Mouse (Mus musculus): ENCODE measurements around the gene Dcbld1.
"Not testable (repeated sequence)": the region's sequence is repeated elsewhere in the genome, so short reads cannot be mapped to it uniquely, and the experiment has no call there.

Gene Dcbld1

DNA sequence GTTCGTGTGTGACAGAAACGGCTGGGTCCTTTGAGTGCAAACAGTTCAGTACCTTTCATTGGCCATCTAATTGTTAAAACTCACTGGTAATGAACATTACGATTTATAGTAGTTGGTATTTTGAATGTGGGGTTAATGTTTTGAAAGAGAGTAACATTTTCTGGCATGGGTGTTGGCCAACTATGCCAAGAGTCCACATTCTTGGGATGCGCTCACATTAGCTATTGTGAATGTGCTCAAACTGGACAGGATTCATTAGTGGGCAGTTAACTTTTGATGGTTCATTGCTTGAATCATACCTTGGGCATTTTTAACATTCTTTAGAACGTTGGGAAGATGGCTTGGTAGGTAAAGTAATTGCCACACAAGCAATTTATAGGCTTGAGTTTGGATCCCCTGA, 30.7 kb downstream of the Dcbld1 start:
- DNase-seq = no peak

DNA sequence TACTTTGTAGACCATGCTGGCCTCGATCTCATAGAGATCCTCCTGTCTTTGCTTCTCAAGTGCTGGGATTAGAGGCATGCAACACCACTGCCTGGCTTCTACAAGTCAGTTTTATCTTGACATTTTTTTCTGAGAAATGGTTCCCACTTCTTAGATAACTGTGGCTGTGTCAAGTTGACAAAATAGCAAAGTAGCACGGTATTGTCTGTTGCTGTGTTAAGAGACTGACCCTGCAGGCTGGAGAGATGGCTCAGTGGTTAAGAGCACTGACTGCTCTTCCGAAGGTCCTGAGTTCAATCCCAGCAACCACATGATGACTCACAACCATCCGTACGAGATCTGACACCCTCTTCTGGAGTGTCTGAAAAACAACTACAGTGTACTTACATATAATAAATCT, 35.5 kb downstream of the Dcbld1 start:
- DNase-seq = no peak

DNA sequence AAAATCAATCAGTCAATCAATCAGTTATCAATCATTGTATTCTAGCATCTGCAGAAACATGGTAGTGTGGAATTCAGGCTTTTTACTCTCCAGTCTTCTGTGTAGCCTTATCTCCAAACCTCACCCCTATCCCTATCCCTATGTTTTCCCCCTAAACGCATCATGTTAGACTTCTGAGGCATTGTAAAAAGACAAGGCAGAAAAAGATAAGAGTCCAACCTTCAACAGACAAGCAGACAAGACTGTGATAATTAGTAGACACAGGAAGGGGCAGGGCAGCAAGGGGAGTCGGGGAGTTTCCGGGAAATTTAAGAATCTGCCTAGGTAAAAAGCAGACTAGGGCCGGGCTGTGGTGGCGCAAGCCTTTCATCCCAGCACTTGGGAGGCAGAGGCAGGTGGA, 38.0 kb downstream of the Dcbld1 start:
- no peak for DNase-seq

DNA sequence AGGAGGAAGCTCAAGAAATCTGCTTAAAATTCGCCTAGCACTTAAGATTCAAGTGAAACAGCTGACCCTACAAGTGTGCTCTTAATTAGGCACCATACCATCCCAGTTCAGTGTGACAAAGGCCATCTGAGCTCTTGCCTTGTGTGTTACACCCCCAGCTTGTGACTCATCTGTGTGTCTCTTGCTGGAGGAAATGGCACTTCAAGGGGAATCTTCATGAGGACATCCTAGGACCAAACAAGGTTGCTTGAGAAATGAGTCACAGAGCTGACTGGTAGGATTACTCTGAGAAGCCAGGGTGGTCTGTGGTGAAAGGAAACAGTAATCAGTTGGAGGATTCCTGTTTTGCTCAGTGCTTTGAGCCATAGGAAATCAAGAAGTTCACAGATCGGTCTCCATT, 39.6 kb downstream of the Dcbld1 start:
- no peak for DNase-seq

DNA sequence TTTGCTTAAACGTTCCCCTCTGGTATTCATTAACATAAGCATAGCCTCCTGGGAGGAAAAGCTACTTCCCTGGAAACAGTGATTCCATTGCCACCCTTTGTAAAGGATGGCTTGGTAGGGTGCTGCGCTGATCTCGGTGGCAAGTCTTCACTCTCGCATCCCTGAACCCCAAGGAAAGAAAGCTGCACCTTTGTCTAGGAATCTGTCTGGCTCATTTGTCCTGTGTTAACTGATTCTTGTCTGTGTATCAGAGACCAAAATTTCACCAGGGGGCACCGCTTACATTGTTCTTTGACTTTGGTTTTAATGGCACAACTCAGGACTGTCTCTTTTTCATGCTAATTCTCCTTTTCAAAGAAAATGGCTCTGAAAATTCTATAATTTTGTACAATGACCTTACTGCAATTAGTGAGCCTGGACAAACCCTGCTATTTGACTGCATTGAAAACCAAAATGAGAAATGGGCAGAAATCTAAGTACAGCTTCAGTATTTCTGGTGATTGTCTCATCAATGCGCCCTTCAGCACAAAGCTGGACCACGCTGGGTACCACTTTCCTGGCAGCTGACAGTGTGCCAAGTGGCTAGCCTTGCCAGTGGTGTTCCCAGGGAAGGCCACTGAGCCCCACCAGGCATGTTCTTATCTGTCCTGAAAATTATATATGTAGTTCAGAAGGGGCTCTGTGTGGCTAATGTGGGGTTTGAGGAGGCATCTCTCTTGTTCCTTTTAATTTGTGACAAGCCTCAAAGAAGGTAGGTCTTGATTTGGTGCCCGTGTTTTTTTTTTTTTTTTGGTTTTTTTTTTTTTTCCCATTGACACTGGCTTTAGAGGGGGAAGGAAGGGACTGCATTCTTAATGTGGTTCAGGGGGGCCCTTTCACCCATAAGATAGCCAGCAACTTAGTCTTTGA, 40.8 kb downstream of the Dcbld1 start:
- DNase-seq = peak; percentile 23 to 55

DNA sequence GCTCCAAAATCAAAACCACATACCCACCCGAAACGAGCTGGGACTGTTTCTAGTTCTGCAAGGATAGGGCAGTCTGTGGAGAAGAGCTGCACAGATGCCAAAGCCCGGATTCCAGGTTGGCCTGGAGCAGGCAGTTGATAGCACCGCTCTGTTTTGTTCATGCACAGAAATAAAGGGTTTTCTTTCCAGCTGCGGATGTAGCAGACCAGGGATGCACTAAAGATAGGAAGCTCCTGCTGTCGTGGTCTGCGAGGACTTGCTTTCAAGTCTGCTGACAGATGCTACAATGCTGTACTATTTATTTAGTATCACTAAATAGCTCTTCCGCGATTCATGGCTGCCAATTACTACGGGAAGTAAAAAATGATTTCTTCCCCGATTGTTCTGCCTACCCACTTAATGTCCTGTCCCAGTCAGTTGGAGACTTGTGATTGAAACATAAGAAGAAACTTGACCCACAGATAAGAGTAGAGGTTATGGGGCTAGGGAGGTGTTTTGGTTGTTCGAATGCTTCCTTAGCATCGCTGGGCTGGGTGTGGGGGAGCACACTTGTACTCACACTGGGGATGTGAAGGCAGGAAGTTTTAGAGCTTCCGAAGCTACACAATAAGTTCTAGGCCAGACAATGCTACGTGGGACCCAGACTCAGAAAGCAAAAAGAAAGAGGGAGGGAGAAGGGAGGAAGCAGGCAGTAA, 41.6 kb downstream of the Dcbld1 start:
- DNase-seq = peak; percentile 15 to 36

DNA sequence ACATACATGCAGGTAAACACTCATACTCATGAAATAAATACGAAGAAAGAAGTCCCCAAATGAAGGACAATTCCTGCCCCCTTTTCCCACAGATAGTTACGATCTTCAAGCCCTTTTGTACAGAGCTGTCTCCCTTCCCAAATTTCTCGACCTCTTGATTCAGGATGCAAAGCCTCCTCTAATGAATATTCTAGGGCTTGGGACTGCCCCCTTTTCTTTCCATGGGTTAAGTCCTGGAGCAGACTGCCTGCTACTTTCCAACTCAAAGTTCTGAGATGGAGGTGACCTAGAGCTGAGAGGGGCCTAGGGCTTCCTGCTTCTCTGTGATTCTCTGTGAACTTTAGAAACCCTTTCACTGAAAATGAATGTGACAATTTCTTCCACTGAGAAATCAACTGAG, 43.2 kb downstream of the Dcbld1 start:
- DNase-seq = no peak

DNA sequence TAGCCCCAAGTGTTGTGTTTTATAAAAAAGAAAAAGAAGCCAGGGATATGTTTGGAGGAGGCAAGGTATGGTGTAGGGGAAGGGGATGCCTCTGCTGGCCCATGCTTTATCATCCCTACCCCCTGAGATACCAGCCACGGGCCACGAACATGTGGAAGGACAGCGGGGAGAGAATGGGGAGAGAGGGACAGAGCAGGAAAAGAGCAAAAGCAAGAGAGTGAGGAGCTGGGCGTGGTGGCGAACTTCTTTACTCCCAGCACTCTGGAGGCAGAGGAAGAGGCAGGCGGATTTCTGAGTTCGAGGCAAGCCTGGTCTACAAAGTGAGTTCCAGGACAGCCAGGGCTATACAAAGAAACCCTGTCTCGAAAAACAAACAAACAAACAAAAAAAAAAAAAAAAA, 44.1 kb downstream of the Dcbld1 start:
- not testable (repeated sequence) for DNase-seq

DNA sequence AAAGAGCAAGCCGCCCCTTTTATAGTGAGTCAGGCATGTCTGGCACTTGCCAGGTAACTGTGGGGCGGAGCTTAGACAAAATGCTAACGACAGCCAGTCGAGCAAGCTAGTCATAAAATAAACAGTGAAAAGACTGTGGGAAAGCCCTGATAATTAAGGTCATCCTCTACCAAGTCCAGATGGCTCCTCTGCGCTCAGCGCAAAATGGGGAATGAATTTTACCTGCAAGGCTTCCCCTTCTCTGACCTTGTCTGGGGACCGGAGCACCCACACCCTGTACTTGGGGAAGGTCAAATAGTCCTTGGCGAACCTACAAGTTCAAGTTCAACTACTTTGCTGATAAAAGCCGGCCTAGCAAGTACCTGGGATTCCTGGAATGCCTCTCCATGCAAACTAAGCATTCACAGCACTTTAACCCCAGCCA, 44.6 kb downstream of the Dcbld1 start:
- peak; percentile 9 to 13 for DNase-seq

DNA sequence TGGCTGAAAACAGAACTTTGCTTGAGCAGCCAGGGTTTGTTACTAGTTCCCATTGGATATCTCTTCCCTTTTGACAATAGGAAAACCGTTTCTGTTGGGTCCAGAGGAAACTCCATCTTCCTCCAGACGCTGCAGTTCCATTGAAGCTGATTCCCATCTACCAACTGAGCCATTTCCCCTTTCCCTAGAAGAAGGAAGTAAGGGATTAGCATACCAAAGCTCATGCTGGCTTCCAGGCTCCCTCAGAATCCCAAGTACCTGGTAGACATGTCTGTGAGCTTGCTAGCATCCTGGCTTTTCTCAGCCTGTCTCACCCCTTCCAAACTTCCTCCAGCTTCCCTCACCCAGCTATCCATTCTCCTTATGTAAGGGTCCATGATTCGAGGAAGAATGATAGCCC, 45.4 kb downstream of the Dcbld1 start:
- no peak for DNase-seq

DNA sequence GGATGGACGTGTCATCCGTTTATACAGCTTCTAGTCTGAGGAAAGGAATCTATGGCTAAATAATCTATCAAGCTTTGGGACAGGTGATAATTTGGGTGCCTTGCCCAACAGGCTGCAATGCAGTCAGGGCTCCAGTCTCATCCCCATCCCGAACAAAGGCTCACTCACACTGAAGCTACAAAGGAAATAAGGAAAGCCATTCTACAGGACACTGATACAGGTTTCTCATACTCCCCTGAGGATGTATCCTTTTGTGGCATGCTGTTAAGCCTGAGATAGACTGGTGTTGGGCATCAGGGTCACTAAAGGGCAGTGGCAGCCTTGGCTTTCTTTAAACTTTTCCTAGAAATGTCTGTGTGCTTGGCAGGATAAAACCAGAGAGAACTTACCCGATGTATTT, 46.5 kb downstream of the Dcbld1 start:
- no peak for DNase-seq

DNA sequence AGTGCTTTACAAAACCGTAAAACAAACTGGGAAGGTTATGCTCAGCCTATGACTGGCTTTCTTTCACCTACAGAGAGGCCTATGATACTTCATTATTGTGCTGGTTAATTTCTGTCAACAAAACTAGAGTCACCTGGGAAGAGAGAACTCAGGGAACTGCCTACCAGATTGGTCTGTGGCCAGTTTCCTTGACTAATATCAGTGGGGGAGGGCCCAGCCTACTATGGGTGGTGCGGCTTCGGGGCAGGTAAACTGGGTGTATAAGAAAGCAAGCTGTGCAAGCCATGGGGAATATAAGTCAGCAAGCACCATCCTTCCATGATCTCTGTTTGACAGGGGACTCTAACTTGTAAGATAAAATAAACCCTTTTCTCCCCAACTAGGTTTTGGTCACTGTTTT, 47.2 kb downstream of the Dcbld1 start:
- no peak for DNase-seq

DNA sequence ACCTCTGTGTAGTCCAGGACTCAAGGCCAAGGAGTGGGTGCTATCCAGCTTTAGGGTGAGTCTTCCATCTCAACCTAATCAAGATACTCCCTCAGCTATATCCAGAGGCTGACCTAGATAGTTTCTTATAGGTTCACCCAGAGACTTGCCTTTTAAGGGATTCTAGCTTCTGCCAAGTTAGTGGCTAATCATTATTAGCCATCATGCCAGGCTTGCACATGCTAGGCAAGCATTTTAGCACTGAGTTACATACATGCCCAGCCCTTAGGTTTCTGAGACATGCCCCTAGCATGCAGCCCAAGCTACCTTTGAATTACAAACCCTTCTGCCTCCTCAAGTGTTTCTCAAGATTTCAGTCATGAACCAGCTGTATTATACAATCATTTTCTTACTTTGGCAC, 47.9 kb downstream of the Dcbld1 start:
- DNase-seq = no peak

DNA sequence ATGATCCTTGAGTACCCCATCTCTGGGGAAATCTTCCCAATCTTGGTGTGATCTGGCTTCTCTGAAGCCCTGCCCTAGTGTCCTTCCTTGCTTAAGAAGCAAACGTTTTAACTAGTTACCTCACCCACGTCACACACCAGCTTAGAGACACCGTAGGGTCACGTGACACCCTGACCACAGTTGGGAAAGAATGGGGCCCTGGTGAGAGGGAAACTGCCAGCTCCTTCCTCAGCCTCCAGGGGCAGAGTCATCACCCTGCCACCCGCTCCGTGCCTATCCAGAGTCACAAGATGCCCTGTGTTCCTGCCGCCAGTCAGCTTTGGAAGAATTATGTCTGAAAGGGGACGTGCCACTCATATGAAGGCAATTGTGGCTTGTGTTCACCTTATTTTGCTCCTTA, 51.2 kb downstream of the Dcbld1 start:
- no peak for DNase-seq

DNA sequence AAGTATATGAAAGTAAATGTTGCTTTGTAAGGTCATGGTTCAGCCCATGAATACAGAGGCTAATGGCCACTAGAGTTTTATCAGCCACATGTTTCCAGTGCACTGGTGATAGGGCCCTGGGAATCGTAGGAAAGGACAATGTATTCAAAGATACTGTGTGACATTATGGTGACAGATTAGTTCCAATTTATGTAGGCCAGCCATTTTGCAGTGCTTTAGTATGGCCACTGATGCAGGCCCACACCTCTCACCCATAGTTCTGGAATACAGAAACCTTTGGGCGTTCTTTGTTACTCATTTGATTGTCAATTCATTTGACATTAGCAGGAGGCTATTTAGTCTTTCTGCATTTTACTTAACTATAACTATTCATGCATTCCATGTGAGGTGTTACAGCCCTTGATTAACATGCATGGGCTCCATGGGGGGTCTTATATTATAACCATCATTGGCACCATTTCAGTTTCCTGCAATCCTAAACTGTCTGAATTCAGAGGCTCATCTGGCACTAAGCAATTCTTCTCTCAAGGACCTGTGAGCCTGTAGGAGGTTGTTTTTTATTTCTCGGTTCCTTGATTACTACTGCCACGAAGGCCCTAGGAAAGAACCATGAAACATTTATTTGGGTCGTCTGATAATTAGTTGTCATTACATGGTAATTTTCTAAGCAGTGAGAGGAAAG, 54.6 kb downstream of the Dcbld1 start:
- no peak for DNase-seq

DNA sequence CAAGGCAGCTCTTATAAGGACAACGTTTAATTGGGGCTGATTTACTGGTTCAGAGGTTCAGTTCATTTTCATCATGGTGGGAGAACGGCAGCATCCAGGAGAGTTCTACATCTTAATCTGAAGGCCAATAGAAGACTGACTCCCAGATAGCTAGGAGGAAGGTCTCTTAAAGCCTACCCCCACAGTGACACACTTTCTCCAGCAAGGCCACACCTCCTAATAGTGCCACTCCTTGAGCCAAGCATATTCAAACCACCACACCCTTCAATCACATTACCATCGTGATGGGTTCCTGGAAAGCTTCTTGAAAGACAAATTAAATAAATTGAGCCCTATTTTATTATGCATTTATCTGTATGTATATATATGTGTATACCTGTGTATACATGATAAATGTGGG, 55.8 kb downstream of the Dcbld1 start:
- DNase-seq = no peak

DNA sequence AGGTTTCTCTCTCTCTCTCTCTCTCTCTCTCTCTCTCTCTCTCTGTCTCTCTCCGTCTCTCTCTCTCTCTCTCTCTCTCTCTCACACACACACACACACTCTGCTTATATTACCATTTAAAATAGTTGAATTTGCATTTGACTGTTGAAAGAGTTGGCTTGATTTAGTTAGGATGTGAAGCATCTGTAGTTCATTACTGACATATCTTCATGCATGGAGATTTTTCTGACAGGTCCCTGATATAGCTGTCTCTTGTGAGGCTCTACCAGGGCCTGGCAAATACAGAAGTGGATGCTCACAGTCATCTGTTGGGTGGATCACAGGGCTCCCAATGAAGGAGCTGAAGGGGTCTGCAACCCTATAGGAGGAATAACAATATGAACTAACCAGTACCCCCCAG, 59.0 kb downstream of the Dcbld1 start:
- DNase-seq = not testable (repeated sequence)

DNA sequence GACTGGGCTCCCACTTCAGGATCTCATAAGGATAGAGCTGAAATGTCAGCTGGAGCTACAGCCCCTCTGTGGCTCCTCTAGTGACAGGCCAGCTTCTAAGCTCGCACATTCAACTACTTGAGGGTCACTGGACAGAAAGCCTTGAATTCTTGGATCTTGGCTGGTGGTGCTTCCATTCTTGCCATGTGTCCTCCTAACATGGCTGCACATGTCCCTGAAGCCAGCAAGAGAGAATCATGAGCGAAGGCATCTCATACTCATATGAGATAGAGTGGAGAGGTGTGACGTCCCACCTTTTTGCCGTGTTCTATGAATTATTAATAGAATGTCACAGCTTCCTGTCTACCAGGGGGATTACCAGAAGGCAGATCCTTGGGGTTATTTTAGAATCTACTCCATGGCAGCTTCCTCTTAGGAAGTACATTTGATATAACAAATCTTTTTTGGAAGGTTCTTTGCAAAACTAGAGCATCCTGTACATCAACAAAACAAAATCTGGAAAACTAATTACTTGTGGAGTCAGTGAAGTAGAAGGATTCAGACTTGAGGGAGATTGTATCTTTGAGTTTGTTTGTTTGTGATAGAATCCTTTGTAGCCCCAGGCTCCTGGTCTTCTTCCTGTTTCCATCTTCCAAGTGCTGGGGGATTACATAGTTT, 60.6 kb downstream of the Dcbld1 start:
- DNase-seq = no peak

DNA sequence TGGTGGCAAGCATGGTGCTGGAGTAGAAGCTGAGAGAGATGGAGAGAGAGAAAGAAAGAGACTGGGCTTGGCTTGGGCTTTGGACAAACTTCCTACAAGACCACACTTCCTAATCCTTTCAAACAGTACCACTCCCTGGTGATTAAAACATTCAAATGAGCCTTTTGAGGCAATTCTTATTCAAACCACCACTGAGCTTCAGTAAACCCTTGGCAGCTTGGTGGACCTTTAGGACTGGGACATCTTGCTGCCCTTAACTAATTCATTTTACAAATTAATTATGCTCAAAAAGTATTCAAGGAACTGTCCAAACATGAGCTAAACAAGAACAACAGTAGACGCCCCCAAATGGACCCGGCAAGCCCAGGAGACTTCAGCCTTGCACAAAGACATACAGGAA, 62.5 kb downstream of the Dcbld1 start:
- DNase-seq = no peak

DNA sequence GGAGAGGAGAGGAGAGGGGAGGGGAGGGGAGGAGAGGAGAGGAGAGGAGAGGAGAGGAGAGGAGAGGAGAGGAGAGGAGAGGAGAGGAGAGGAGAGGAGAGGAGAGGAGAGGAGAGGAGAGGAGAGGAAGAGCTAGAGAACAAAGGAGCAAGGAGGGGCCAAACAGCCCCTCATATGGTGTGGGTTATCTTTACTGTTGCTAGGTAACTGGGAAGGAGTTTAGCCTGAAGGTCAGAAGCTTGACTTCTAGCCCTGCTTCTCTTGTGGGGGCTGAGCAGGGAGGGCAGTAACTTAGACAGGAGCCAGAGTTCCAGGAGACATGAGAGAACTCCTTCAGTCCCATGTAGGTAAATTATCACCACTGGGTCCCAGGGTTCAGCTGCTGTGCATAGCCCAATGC, 65.1 kb downstream of the Dcbld1 start:
- DNase-seq = not testable (repeated sequence)

DNA sequence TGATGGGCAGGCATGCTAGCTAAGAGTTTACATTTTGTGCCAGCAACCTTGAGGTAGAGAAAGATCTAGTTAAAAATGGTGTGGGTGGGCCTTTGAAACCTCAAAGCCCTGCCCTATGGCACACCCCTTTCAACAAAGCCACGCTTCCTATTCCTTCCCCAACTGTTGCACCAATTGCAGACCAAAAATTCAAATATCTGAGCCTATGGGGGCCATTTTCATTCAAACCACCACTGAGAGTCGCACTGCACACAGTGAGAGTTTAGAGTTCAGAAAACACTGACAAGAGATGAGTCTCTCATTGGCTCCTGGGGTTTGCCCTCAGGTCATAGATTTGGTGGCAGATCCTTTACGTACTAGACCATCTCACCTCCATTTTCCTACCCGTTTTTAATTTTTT, 68.3 kb downstream of the Dcbld1 start:
- no peak for DNase-seq

DNA sequence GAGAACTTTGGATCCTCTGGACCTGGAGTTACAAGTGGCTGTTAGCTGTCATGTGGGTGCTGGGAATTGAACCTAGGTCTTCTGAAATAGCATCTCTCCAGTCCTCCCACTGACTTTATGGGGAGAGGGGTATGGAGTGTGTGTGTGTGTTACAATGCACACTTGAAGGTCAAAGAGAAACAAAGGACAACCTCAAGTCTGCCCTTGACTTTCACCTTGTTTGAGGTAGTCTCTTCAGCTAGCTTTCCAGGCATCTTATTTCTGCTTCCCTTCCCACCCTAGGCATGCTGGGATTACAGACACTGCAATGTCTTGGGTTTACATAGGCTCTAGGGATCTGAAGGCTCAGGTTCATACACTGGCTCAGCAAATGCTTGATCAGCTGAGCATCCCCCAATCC, 68.9 kb downstream of the Dcbld1 start:
- DNase-seq = no peak

DNA sequence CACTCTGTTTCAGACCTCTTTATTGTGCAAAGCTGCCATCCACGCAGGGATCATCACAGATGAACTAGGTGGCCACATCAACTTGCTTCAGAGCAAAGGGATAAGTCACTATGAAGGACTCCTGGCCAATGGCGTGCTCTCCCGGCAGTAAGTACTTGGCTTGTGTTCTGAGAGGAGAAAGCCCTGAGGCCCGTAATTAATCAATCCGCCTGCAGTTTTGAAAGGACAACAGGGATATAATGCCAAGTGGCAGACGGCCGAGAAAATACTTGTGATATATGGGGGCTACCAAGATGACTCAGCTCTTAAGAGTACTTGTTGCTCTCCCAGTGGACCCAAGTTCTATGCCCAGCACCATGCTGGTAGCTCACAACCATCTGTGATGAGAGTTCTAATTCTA, 71.2 kb downstream of the Dcbld1 start:
- no peak for DNase-seq

Data from cerebellum, postnatal 25 days (tissue).